Mouse (Mus musculus): ENCODE results near the gene Hs1bp3. TPM values are rescaled to one million over a fixed set of nuclear protein-coding genes. Genes with fewer than 3 reads are reported as not detected.

Hs1bp3 gene
- total RNA-seq, 2 experiments from 2014 or later = 7.2 to 11.0 TPM

GRCm38 (mm10) chr12:8301841-8302431 is 11.3 kb upstream of the Hs1bp3 start, which contains the start of gene Gdf7:
Gene Gdf7 (minus strand): TSS chr12:8301954.
- DNase-seq = no peak

GRCm38 (mm10) chr12:8305258-8305657 is 8.0 kb upstream of the Hs1bp3 start:
- DNase-seq = no peak

- DNase-seq = peak; percentile 74
Measured at GRCm38 (mm10) chr12:8306432-8306831, 6.8 kb upstream of the Hs1bp3 start.

- no peak for DNase-seq
Measured at GRCm38 (mm10) chr12:8306910-8307309, 6.3 kb upstream of the Hs1bp3 start.

GRCm38 (mm10) chr12:8310992-8311391 is 2.2 kb upstream of the Hs1bp3 start:
- DNase-seq = no peak

GRCm38 (mm10) chr12:8312266-8312665 is 966 bp upstream of the Hs1bp3 start:
- no peak for DNase-seq

- no peak for DNase-seq
Measured at GRCm38 (mm10) chr12:8313773-8314172, 541 bp downstream of the Hs1bp3 start.

- no peak for DNase-seq
Measured at GRCm38 (mm10) chr12:8316541-8316940, 3.3 kb downstream of the Hs1bp3 start.

- peak; percentile 91 for DNase-seq
Measured at GRCm38 (mm10) chr12:8320084-8320713, 7.0 kb downstream of the Hs1bp3 start.

GRCm38 (mm10) chr12:8321506-8321905 is 8.3 kb downstream of the Hs1bp3 start:
- DNase-seq = no peak

- DNase-seq = no peak
Measured at GRCm38 (mm10) chr12:8324086-8324485, 10.9 kb downstream of the Hs1bp3 start.

- no peak for DNase-seq
Measured at GRCm38 (mm10) chr12:8325245-8325942, 12.2 kb downstream of the Hs1bp3 start.

GRCm38 (mm10) chr12:8325943-8326522 is 12.8 kb downstream of the Hs1bp3 start:
- no peak for DNase-seq

GRCm38 (mm10) chr12:8326825-8327674 is 13.8 kb downstream of the Hs1bp3 start:
- peak; percentile 97 for DNase-seq

- DNase-seq = no peak
Measured at GRCm38 (mm10) chr12:8327675-8328053, 14.4 kb downstream of the Hs1bp3 start.

- DNase-seq = no peak
Measured at GRCm38 (mm10) chr12:8329236-8329635, 16.0 kb downstream of the Hs1bp3 start.

- peak; percentile 71 for DNase-seq
Measured at GRCm38 (mm10) chr12:8331489-8332173, 18.4 kb downstream of the Hs1bp3 start.

- DNase-seq = no peak
Measured at GRCm38 (mm10) chr12:8332174-8332542, 18.9 kb downstream of the Hs1bp3 start.

GRCm38 (mm10) chr12:8333617-8334016 is 20.4 kb downstream of the Hs1bp3 start:
- no peak for DNase-seq

GRCm38 (mm10) chr12:8334261-8334660 is 21.0 kb downstream of the Hs1bp3 start:
- DNase-seq = peak; percentile 64

GRCm38 (mm10) chr12:8335503-8335902 is 22.3 kb downstream of the Hs1bp3 start:
- no peak for DNase-seq
